In genomic region chr3:122293954-122294850, GRCm38 (mm10) we compare ENCODE assay signal across 8 mouse cellular contexts. TPM values are rescaled to one million over a fixed set of nuclear protein-coding genes. Genes with fewer than 3 reads are reported as not detected.
DNase-seq lines count a peak whose midpoint lies in the region; ATAC-seq lines count a peak whose summit lies in the region.

TSS of gene Bcar3 (plus strand) at chr3:122294136.

- 3% methylated on average over 37 of the region's 37 CpGs for WGBS in intestine, embryonic 16.5 days

- peak within 1 kb of the TSS; percentile 90 for H3K4me3 ChIP-seq in intestine, embryonic 16.5 days (ENCODE audit: low read length)

- H3K27ac ChIP-seq in intestine, embryonic 16.5 days (ENCODE audit: low read length) = peak within 1 kb of the TSS; percentile 94

- H3K9ac ChIP-seq in intestine, embryonic 16.5 days (ENCODE audit: low read depth, low read length) = peak within 1 kb of the TSS; percentile 92

- ATAC-seq in intestine, embryonic 16.5 days = peak; percentile 59

- peaks cover 12% of the 10 kb centered on the region for H3K4me1 ChIP-seq in intestine, embryonic 16.5 days (ENCODE audit: control insufficient read depth, insufficient read depth, low read length)

- no peaks in the 10 kb centered on the region for H3K36me3 ChIP-seq in intestine, embryonic 16.5 days (ENCODE audit: control insufficient read depth, insufficient read depth, low read length)

- DNase-seq in adrenal gland, adult 8-10 months = peak; percentile 89
- peak; percentile 99 for DNase-seq in embryo, embryonic 11 days
- no peak for DNase-seq in gonadal fat pad, adult 2 months (ENCODE audit: low read depth)
- DNase-seq in left cerebral cortex, postnatal 25 days (ENCODE audit: low spot score in 2 of 2) = peak; percentile 94 to 96
- DNase-seq in mesoderm, embryonic 11.5 days (ENCODE audit: low read depth, low spot score) = peak; percentile 97
- peak; percentile 93 to 95 for DNase-seq in right cerebral cortex, postnatal 36 days (ENCODE audit: low spot score in 2 of 2)
- peak; percentile 85 to 92 for DNase-seq in urinary bladder, postnatal 4 days (ENCODE audit: low spot score in 2 of 2)

- no peaks in the 10 kb centered on the region for H3K27me3 ChIP-seq in intestine, embryonic 16.5 days (replicated peaks; ENCODE audit: control insufficient read depth, insufficient read depth, low read length)

- no peaks in the 10 kb centered on the region for H3K9me3 ChIP-seq in intestine, embryonic 16.5 days (ENCODE audit: control insufficient read depth, low read length)

- peak within 1 kb of the TSS; percentile 76 for H3K4me2 ChIP-seq in intestine, embryonic 16.5 days (ENCODE audit: low read depth, low read length)

- intact Hi-C loops in left cerebral cortex, postnatal 25 days (cut with DNase I) = loop anchor here (1.0 to 5.0 kb wide), 3 partner anchors 19 to 326 kb away; partner anchors contain the start of gene Dnttip2

RNA-seq across cellular contexts. Expression of gene Bcar3, which starts in this region (rescaled TPM):
- total RNA-seq in adrenal gland, adult 8-10 months (2022) = 10 to 100 TPM; 64.1 to 91.3 (median 70.4) TPM
- 37.5 and 57.8 TPM in 2 replicates for polyA plus RNA-seq in gonadal fat pad, adult 2 months (2012; rRNA removed)
- 23.7 and 27.2 TPM in 2 replicates for polyA plus RNA-seq in intestine, embryonic 16.5 days (2015; fragmentation: Nextera tagmentation; extraction: Ambion mirVana)
- total RNA-seq in left cerebral cortex, postnatal 25 days (2021) = 10 to 100 TPM; 16.1 TPM
